Mouse (Mus musculus) Patski (cell line): ENCODE measurements around the gene Pus7. TPM values are rescaled to one million over a fixed set of nuclear protein-coding genes. Genes with fewer than 3 reads are reported as not detected.
"Not testable (repeated sequence)": the region's sequence is repeated elsewhere in the genome, so short reads cannot be mapped to it uniquely, and the experiment has no call there.

Experiments used
- ATAC-seq: fragments of 100-300 bp; one replicate; pipeline ENCODE4 v1.8.0; 2021
- CTCF ChIA-PET: fragments of 350-600 bp; sonication (Branson Sonifier 250); formaldehyde crosslinking; loops from one replicate; lab custom pipeline; 2022; ENCODE audit warnings: inconsistent platforms; lab: Charles Lee
- POLR2A ChIA-PET: fragments of 350-600 bp; sonication (Branson Sonifier 250); formaldehyde crosslinking; loops from one replicate; lab custom pipeline; 2022; ENCODE audit warnings: antibody characterized with exemption, inconsistent platforms; lab: Charles Lee
- DNase-seq: peaks from one replicate; pipeline ENCODE4 v3.0.0-alpha.2; 2011; ENCODE audit warnings: low read depth, low spot score
- H3K27me3 ChIP-seq: fragments of 371-371 bp; one replicate; pipeline ENCODE4 v1.5.1; 2021
- CTCF ChIP-seq: fragments of 100-300 bp; IDR thresholded peaks from one replicate; pipeline ENCODE4 v1.5.1; 2021
- in situ Hi-C: fragments of 300-500 bp; cut with MboI; formaldehyde crosslinking; loops from 3 replicates; pipeline ENCODE4 v1.11.1; 2018; ENCODE audit warnings: low pct_unique_long_range_greater_than_20kb, mixed read lengths
- polyA plus RNA-seq: library from polyadenylated mRNA; unstranded; gene quantifications from one replicate; pipeline ENCODE4 v1.2.3, GENCODE M21; 2021

The Pus7 gene
- polyA plus RNA-seq, 1 experiment from 2014 or later, result 41.9 TPM

DNA sequence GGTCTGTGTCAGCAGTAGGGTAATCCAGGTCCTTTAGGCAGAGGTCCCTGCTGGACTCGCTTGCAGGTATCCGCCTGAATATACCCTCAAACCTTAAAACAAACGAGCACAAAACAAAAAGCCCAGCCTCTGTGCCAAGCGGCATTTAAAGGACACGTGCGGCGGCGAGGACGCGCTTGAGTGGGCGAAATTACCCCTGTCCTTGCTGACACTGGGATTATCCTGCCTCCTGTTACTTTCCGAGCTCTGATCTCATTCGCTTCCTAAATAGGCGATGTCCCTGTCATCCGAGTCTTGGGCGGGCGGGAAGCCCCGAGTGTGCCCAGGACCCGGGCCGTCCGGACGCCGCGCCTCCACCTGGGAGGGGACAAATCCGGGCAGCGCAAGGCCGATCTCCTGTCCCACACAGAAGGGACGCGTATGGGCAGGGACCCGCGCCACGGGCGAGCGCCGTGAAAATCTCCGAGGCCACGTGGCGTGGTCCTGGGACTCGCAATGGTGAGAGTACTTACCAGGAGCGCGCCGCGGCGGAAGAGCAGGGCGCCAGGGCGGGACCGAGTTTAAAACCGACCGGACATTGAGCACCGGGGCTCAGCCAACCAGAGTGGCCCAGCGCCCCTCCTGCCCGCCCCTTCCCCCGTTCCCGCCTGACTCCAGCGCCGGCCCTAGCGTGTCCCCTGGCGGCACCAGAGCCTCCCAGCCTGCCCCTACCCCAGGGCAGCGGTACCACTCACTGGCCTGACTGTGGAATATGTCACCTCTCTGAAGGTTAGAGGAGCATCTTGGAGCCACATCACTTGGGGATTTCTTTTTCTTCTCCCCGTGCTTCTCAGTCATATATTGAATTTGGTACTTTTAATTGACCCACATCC lies 71.1 kb downstream of the Pus7 start:
- ATAC-seq (peak; percentile 90), DNase-seq (no peak)
- CTCF ChIA-PET, result no interaction called here
- POLR2A ChIA-PET, result no interaction called here
- TF ChIP-seq CTCF, result peak; percentile 84
- H3K27me3 ChIP-seq, result no peaks in the 10 kb centered on the region
- in situ Hi-C loops, result no loop called here

DNA sequence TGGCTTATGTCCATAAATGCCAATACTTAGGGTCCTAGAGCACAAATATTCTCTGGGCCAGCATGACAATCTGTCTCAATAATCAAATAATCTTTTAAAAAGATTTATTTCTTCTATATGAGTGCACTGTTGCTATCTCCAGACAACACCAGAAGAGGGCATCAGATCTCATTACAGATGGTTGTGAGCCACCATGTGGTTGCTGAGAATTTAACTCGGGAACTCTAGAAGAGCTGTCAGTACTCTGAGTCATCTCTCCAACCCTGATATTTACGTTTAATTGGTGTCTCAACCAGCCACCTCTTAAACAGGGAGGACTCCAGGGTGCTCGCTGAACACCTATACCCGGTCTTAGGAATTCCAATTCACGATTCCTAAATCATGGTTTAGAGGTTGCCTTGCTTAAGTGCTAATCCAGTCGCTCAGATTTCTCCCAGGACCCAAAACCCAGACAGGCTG lies 71.8 kb downstream of the Pus7 start:
- DNase-seq, in situ Hi-C loops, POLR2A ChIA-PET, H3K27me3 ChIP-seq, CTCF ChIA-PET: not testable (repeated sequence)
- peak; percentile 46 for ATAC-seq

DNA sequence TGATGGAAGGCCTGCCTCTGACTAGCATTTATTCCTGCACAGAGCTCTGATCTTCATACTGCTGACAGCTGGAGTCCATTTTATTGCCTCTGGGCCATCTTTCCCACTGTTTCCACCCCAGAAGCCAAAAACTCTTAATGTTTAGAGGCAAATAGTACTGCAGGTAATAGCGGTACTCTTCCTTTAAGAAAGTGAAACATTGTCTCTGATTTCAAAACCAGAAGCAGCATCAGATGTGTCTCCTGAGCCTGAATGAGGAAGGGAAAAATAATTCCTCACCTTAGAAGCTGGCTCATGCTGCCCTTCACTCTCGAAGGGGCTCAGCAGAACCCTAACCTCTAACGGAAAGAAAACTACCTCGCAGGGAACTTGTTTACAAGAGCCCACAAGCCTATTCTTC lies 72.3 kb downstream of the Pus7 start:
- in situ Hi-C loops, result no loop called here
- DNase-seq (no peak), ATAC-seq (no peak)
- POLR2A ChIA-PET, result no interaction called here
- H3K27me3 ChIP-seq, result no peaks in the 10 kb centered on the region
- CTCF ChIA-PET, result interaction anchor here (0.7 kb wide), 1 partner anchor 139 kb away, joined by 4 read pairs; no protein-coding TSS in a partner anchor
- TF ChIP-seq CTCF, result no peak

DNA sequence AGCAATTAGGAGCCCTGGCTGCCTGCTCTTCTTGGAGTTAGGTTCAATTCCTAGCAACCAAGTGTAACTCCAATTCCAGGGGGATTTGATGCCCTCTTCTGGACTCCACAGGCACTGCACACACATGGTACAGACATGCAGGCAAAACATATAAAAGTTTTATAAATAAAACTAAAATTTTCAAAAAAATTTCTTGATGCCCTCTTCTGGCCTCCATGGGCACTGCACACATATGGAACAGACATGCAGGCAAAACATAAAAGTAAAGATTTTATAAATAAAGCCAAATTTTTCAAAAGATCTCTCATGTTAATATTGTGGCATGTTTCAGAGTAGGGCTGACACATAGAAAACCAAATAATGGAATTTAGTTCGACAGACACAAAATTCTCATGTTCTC lies 73.8 kb downstream of the Pus7 start:
- CTCF ChIA-PET, result no interaction called here
- DNase-seq, result no peak
- no peak for ATAC-seq
- H3K27me3 ChIP-seq, result no peaks in the 10 kb centered on the region
- in situ Hi-C loops, result no loop called here
- POLR2A ChIA-PET, result no interaction called here
- TF ChIP-seq CTCF, result no peak

DNA sequence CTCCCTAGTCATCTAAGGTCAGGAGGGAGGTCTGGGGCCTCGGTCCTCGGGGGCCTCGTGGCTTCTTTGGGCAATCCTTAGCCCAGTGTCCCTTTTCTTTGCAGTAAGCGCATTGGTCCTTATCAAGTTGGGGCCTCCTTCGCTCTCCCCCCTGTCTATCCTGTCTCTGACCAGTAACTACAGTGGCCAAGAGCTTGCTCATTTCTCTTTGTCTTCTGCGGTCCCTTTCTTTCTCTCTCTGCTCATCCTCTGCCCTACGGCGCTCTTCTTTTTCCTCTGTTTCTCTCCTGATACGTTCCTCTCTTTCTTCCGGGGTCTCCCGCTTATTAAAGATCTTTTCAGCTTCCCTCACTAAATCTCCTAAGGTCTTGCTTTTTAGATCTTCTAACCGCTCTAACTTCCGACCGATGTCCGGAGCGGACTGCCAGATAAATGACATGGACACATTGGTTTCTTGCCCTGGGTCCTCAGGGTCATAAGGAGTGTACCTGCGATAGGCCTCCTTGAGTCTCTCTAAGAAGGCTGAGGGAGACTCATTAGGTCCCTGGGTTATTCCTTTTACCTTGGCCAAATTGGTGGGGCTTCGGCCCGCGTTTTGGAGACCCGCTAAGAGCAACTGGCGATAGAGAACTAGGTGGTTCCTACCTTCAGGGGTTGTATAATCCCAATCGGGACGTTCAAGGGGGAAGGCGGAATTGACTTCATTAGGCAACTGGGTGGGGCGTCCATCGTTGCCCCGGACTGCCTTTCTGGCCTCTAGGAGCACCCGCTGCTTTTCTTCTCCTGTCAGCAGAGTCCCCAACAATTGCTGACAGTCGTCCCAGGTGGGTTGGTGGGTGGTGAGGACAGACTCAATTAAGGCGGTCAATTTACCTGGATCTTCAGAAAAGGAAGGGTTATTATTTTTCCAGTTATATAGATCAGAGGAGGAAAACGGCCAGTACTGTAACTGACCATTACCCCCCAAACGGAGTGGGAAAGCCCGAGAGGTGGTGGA lies 76.6 kb downstream of the Pus7 start:
- H3K27me3 ChIP-seq, DNase-seq, CTCF ChIA-PET, in situ Hi-C loops, ATAC-seq, POLR2A ChIA-PET: not testable (repeated sequence)

DNA sequence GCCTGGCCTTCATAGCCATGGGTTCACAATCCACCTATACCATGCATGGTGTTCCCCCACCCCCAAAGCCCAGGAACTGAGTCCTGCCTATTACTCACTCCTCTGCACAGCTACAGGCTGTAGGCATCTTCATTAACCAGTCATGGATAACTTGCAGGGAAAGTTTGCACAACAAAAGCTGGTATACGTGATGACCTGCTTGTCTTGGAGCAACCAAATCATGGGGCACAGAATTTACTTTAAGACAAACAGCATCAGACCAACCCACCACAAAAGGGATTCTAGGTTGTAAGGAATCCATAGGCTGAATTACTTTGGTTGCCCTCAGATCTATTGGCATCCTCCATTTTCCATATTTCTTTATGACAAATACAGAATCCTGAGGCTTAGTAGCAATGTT lies 86.1 kb downstream of the Pus7 start:
- no peaks in the 10 kb centered on the region for H3K27me3 ChIP-seq
- in situ Hi-C loops, result no loop called here
- ChIA-PET CTCF (interaction anchor here (1.2 kb wide), 1 partner anchor 61 kb away, joined by 3 read pairs; no protein-coding TSS in a partner anchor), POLR2A (no interaction called here)
- TF ChIP-seq CTCF, result no peak
- DNase-seq (no peak), ATAC-seq (no peak)

Other genes starting within 250 kb of the Pus7 start
- 53.2 TPM for gene Srpk2, start 99.1 kb downstream of the Pus7 start, polyA plus RNA-seq
- gene Rint1, start 4.0 kb upstream of the Pus7 start, polyA plus RNA-seq, result 24.7 TPM
- 97.7 TPM for gene Tomm7, start 60.5 kb upstream of the Pus7 start, polyA plus RNA-seq
- gene Fam126a, start 247.0 kb upstream of the Pus7 start, polyA plus RNA-seq, result 29.9 TPM